Mouse (Mus musculus) forebrain, embryonic 16.5 days (tissue): ENCODE results near the gene R3hdm1. TPM values are rescaled to one million over a fixed set of nuclear protein-coding genes. Genes with fewer than 3 reads are reported as not detected.
A peak's percentile ranks its signal among the peaks of the same experiment; 100 is the strongest.

ENCODE experiments used
- microRNA counts: library from miRNA; unstranded; fragments of <30 nt; microRNA quantifications from one replicate; lab custom pipeline; 2016
- microRNA-seq: library from miRNA; unstranded; fragments of <30 nt; microRNA quantifications from one replicate; pipeline ENCODE4, GENCODE M21; 2017
- polyA plus RNA-seq: library from polyadenylated mRNA; unstranded; fragments of >200 nt; fragmentation: Nextera tagmentation; extraction: Ambion mirVana; gene quantifications from 2 replicates; pipeline ENCODE4 v1.2.1, GENCODE M21; 2015

The R3hdm1 gene
- polyA plus RNA-seq, 1 experiment from 2014 or later: 109 TPM

MicroRNAs encoded within 50 kb of the gene (microRNA counts, 519-probe panel; counts per million panel counts)
- 3,511 counts per million, percentile 88 among the panel's probes with 10 or more counts for microRNA mmu-miR-128 (lab: Ali Mortazavi, UCI)

Small RNA genes lying within 50 kb of the gene (microRNA-seq; reads per million reads assigned to microRNA genes)
- 3,676 reads per million, percentile 89 among the genes with 10 or more reads in this experiment for gene Mir128-1

Other genes starting within 250 kb of the R3hdm1 start
- 0.20 and 0.42 TPM in 2 replicates for gene Map3k19, start 248.3 kb upstream of the R3hdm1 start, polyA plus RNA-seq
- gene Rab3gap1, start 234.5 kb upstream of the R3hdm1 start, polyA plus RNA-seq: 18.6 and 21.2 TPM in 2 replicates
- 4.7 and 6.4 TPM in 2 replicates for gene Zranb3, start 254 bp upstream of the R3hdm1 start, polyA plus RNA-seq
- gene Ubxn4, start 140.7 kb downstream of the R3hdm1 start, polyA plus RNA-seq: 67.4 and 71.1 TPM in 2 replicates
- 0.09 and 0.17 TPM in 2 replicates for gene Lct, start 225.0 kb downstream of the R3hdm1 start, polyA plus RNA-seq